Mouse (Mus musculus) activated CD4-positive, CD25-positive, alpha-beta regulatory T cell, adult 4 months (primary cell): ENCODE data around the gene Macrod2. TPM values are rescaled to one million over a fixed set of nuclear protein-coding genes. Genes with fewer than 3 reads are reported as not detected.

Experiments used
- ATAC-seq: one replicate; pipeline ENCODE4 v1.8.0; 2017
- polyA plus RNA-seq, 2 experiments: library from polyadenylated mRNA; unstranded; fragments of 100-300 nt; shearing (Covaris generic); gene quantifications; one replicate each; pipeline ENCODE4 v1.2.1; 2017

Macrod2 gene
- polyA plus RNA-seq, 2 experiments from 2014 or later: 0.71 TPM; not detected in 1

- ATAC-seq: no peak
Measured at GRCm38 (mm10) chr2:142257501-142257900, 1862.4 kb downstream of the Macrod2 start.

GRCm38 (mm10) chr2:142261046-142261445, 1865.9 kb downstream of the Macrod2 start:
- ATAC-seq: no peak

GRCm38 (mm10) chr2:142264697-142265096, 1869.6 kb downstream of the Macrod2 start:
- no peak for ATAC-seq

GRCm38 (mm10) chr2:142267836-142268235, 1872.7 kb downstream of the Macrod2 start:
- no peak for ATAC-seq

GRCm38 (mm10) chr2:142286761-142287160, 1891.7 kb downstream of the Macrod2 start:
- ATAC-seq: no peak

- ATAC-seq: no peak
Measured at GRCm38 (mm10) chr2:142294831-142295230, 1899.7 kb downstream of the Macrod2 start.

- no peak for ATAC-seq
Measured at GRCm38 (mm10) chr2:142303098-142303911, 1908.2 kb downstream of the Macrod2 start.

- ATAC-seq: no peak
Measured at GRCm38 (mm10) chr2:142303912-142304182, 1908.7 kb downstream of the Macrod2 start.

- ATAC-seq: no peak
Measured at GRCm38 (mm10) chr2:142323158-142323557, 1928.0 kb downstream of the Macrod2 start.

GRCm38 (mm10) chr2:142326737-142327136, 1931.6 kb downstream of the Macrod2 start:
- no peak for ATAC-seq

GRCm38 (mm10) chr2:142329761-142330160, 1934.7 kb downstream of the Macrod2 start:
- ATAC-seq: no peak

GRCm38 (mm10) chr2:142334441-142335102, 1939.5 kb downstream of the Macrod2 start:
- ATAC-seq: no peak

GRCm38 (mm10) chr2:142335103-142335999, 1940.2 kb downstream of the Macrod2 start:
- ATAC-seq: no peak

- ATAC-seq: no peak
Measured at GRCm38 (mm10) chr2:142344021-142344420, 1948.9 kb downstream of the Macrod2 start.

- ATAC-seq: no peak
Measured at GRCm38 (mm10) chr2:142344758-142345157, 1949.6 kb downstream of the Macrod2 start.

GRCm38 (mm10) chr2:142349805-142350204, 1954.7 kb downstream of the Macrod2 start:
- ATAC-seq: no peak

GRCm38 (mm10) chr2:142362888-142363287, 1967.8 kb downstream of the Macrod2 start:
- ATAC-seq: no peak

- no peak for ATAC-seq
Measured at GRCm38 (mm10) chr2:142373978-142374377, 1978.9 kb downstream of the Macrod2 start.

- ATAC-seq: no peak
Measured at GRCm38 (mm10) chr2:142380563-142380962, 1985.5 kb downstream of the Macrod2 start.

- no peak for ATAC-seq
Measured at GRCm38 (mm10) chr2:142381081-142381579, 1986.0 kb downstream of the Macrod2 start.

- no peak for ATAC-seq
Measured at GRCm38 (mm10) chr2:142393546-142393945, 1998.4 kb downstream of the Macrod2 start.

GRCm38 (mm10) chr2:142399490-142399889, 2004.4 kb downstream of the Macrod2 start:
- no peak for ATAC-seq

GRCm38 (mm10) chr2:142400781-142401180, 2005.7 kb downstream of the Macrod2 start:
- no peak for ATAC-seq
